In genomic region chr5:120643365-120644085, GRCm38 (mm10) we compare ENCODE assay signal across 12 mouse cellular contexts. TPM values are rescaled to one million over a fixed set of nuclear protein-coding genes. Genes with fewer than 3 reads are reported as not detected.
DNase-seq lines count a peak whose midpoint lies in the region; ATAC-seq and TF ChIP-seq lines count a peak whose summit lies in the region.
"Had no signal": no experiment of that assay in that cellular context is flagged by ENCODE, and none has a peak within 500 bp of the region (broad histone marks: within the 10 kb centered on the region; RNA-seq: fewer than 3 reads in every experiment).

No protein-coding gene starts in this region.

- H3K4me1 ChIP-seq in hindbrain, postnatal 0 days (ENCODE audit: insufficient read depth, low read length) = no peaks in the 10 kb centered on the region
- H3K4me1 ChIP-seq in hindbrain, embryonic 13.5 days (replicated peaks) = peaks cover 1% of the 10 kb centered on the region
- H3K4me1 ChIP-seq in G1E (ENCODE audit: insufficient read depth, low read depth, low read length) = peaks cover 49% of the 10 kb centered on the region

- no peak overlapping the region for H3K27ac ChIP-seq in hindbrain, postnatal 0 days
- no peak overlapping the region for H3K27ac ChIP-seq in hindbrain, embryonic 13.5 days
- H3K27ac ChIP-seq in layer of hippocampus, adult 2 months = no peak overlapping the region
- H3K27ac ChIP-seq: forebrain, embryonic 13.5 days; limb, embryonic 12.5 days; macrophage; stomach, embryonic 15.5 days had no signal

- no peaks in the 10 kb centered on the region for H3K9me3 ChIP-seq in hindbrain, postnatal 0 days (ENCODE audit: low read length)
- H3K9me3 ChIP-seq in hindbrain, embryonic 13.5 days = no peaks in the 10 kb centered on the region
- peaks cover 5% of the 10 kb centered on the region for H3K9me3 ChIP-seq in G1E (replicated peaks)
- H3K9me3 ChIP-seq: forebrain, embryonic 13.5 days; limb, embryonic 12.5 days; stomach, embryonic 15.5 days had no signal

- no peak overlapping the region for H3K4me3 ChIP-seq in hindbrain, postnatal 0 days (ENCODE audit: low read length)
- H3K4me3 ChIP-seq in hindbrain, embryonic 13.5 days = no peak overlapping the region
- peak overlapping the region; percentile 18; the same call in 1 of the 2 replicates for H3K4me3 ChIP-seq in G1E (ENCODE audit: low read depth, low read length)
- no peak overlapping the region for H3K4me3 ChIP-seq in layer of hippocampus, adult 2 months
- H3K4me3 ChIP-seq: forebrain, embryonic 13.5 days; limb, embryonic 12.5 days; stomach, embryonic 15.5 days had no signal

- no peak overlapping the region for H3K9ac ChIP-seq in hindbrain, postnatal 0 days (replicated peaks; ENCODE audit: low read length)
- no peak overlapping the region for H3K9ac ChIP-seq in hindbrain, embryonic 13.5 days
- H3K9ac ChIP-seq: forebrain, embryonic 13.5 days; limb, embryonic 12.5 days; stomach, embryonic 15.5 days had no signal

- no peak for ATAC-seq in hindbrain, postnatal 0 days
- ATAC-seq in hindbrain, embryonic 13.5 days (ENCODE audit: low FRiP score) = no peak
- no peak for ATAC-seq in G1E (ENCODE audit: extremely low read depth, insufficient number of reproducible peaks, low FRiP score, poor library complexity, severe bottlenecking)
- ATAC-seq: forebrain, embryonic 13.5 days had no signal

- WGBS in hindbrain, postnatal 0 days = 48% methylated on average over 14 of the region's 14 CpGs
- 74% methylated on average over 14 of the region's 14 CpGs for WGBS in hindbrain, embryonic 13.5 days

- no peak overlapping the region for H3K4me2 ChIP-seq in hindbrain, postnatal 0 days (ENCODE audit: low read depth, low read length)
- no peak overlapping the region for H3K4me2 ChIP-seq in hindbrain, embryonic 13.5 days
- H3K4me2 ChIP-seq: forebrain, embryonic 13.5 days; limb, embryonic 12.5 days; stomach, embryonic 15.5 days had no signal

- TF ChIP-seq POLR2A in brain, embryonic 14.5 days (IDR thresholded peaks at IDR 0.05; ENCODE audit: borderline replicate concordance, extremely low read depth, insufficient read depth, insufficient read length, poor library complexity, severe bottlenecking) = no peak

- no peaks in the 10 kb centered on the region for H3K36me3 ChIP-seq in hindbrain, postnatal 0 days (ENCODE audit: insufficient read depth, low read length)
- H3K36me3 ChIP-seq in hindbrain, embryonic 13.5 days = no peaks in the 10 kb centered on the region
- no peaks in the 10 kb centered on the region for H3K36me3 ChIP-seq in G1E (replicated peaks)
- H3K36me3 ChIP-seq: limb, embryonic 12.5 days; stomach, embryonic 15.5 days had no signal

- DNase-seq in hindbrain, postnatal 0 days (ENCODE audit: low spot score) = peak; percentile 55
- DNase-seq in G1E (ENCODE audit: low spot score) = no peak
- DNase-seq in brain, embryonic 14.5 days (ENCODE audit: low read depth) = peak; percentile 53
- peak; percentile 62 for DNase-seq in kidney, postnatal 10 days
- no peak for DNase-seq in embryo, embryonic 9.5 days (ENCODE audit: extremely low spot score)
- no peak for DNase-seq in layer of hippocampus, adult 2 months (ENCODE audit: low spot score in 2 of 2)
- DNase-seq in lung, postnatal 4 days = no peak

- no peaks in the 10 kb centered on the region for H3K27me3 ChIP-seq in hindbrain, postnatal 0 days (ENCODE audit: insufficient read depth, low read length)
- H3K27me3 ChIP-seq in hindbrain, embryonic 13.5 days = peaks cover 27% of the 10 kb centered on the region
- H3K27me3 ChIP-seq in G1E (ENCODE audit: insufficient read depth, low read length) = peaks cover 29% of the 10 kb centered on the region

- TF ChIP-seq CTCF in hindbrain, postnatal 0 days (IDR thresholded peaks at IDR 0.05; ENCODE audit: low read depth) = no peak
- no peak for TF ChIP-seq CTCF in G1E (IDR thresholded peaks at IDR 0.05; ENCODE audit: low read depth, low read length)
- no peak for TF ChIP-seq CTCF in brain, embryonic 14.5 days (IDR thresholded peaks at IDR 0.05; ENCODE audit: borderline replicate concordance, extremely low read depth, insufficient read depth, insufficient read length)
- no peak for TF ChIP-seq CTCF in layer of hippocampus, adult 2 months (conservative IDR thresholded peaks at IDR 0.05)

RNA-seq across cellular contexts. Expression of gene Rasal1, which starts 5.1 kb away (rescaled TPM):
- 3.9 and 8.2 TPM in 2 replicates for total RNA-seq in hindbrain, postnatal 0 days (2014; rRNA removed)
- polyA plus RNA-seq in hindbrain, postnatal 0 days (2015; fragmentation: Nextera tagmentation; extraction: Ambion mirVana) = 3.2 and 4.7 TPM in 2 replicates
- 0.14 TPM in 2 replicates for polyA plus RNA-seq in hindbrain, embryonic 13.5 days (2015; fragmentation: Nextera tagmentation; extraction: Ambion mirVana)
- total RNA-seq in G1E (2014; fragmentation: Nextera tagmentation) = 5.6 and 13.2 TPM in 2 replicates
- total RNA-seq in G1E (2017) = 1.4 and 1.7 TPM in 2 replicates
- polyA plus RNA-seq in G1E (2012) = 10.8 and 13.1 TPM in 2 replicates
- polyA plus RNA-seq in brain, embryonic 14.5 days (2012; rRNA removed) = 1.00 and 2.8 TPM in 2 replicates
- total RNA-seq in layer of hippocampus, adult 2 months (2021) = 10 to 100 TPM; 91.9 to 96.6 TPM
- polyA plus RNA-seq: macrophage had no signal

RNA-seq across cellular contexts. Expression of gene Cfap73, which starts 9.5 kb away (rescaled TPM):
- 0.21 and 0.79 TPM in 2 replicates for total RNA-seq in hindbrain, postnatal 0 days (2014; rRNA removed)
- polyA plus RNA-seq in hindbrain, postnatal 0 days (2015; fragmentation: Nextera tagmentation; extraction: Ambion mirVana) = 0.26 and 0.86 TPM in 2 replicates
- polyA plus RNA-seq in hindbrain, embryonic 13.5 days (2015; fragmentation: Nextera tagmentation; extraction: Ambion mirVana) = 0.28 and 0.49 TPM in 2 replicates
- total RNA-seq in G1E (2014; fragmentation: Nextera tagmentation) (not detected in 2 replicates), G1E (2017) (not detected in 2 replicates)
- polyA plus RNA-seq in G1E (2012) = not detected in 2 replicates
- 0.18 and 0.30 TPM in 2 replicates for polyA plus RNA-seq in brain, embryonic 14.5 days (2012; rRNA removed)
- under 1 TPM in 1 of 2 experiments, not detected in 1; 0.39 TPM for total RNA-seq in layer of hippocampus, adult 2 months (2021)
- polyA plus RNA-seq: forebrain, embryonic 13.5 days; limb, embryonic 12.5 days; macrophage; stomach, embryonic 15.5 days had no signal

RNA-seq across cellular contexts. Expression of gene Ddx54, which starts 31.0 kb away (rescaled TPM):
- 37.3 and 40.1 TPM in 2 replicates for total RNA-seq in hindbrain, postnatal 0 days (2014; rRNA removed)
- polyA plus RNA-seq in hindbrain, postnatal 0 days (2015; fragmentation: Nextera tagmentation; extraction: Ambion mirVana) = 30.8 and 31.9 TPM in 2 replicates
- polyA plus RNA-seq in hindbrain, embryonic 13.5 days (2015; fragmentation: Nextera tagmentation; extraction: Ambion mirVana) = 44.0 and 47.7 TPM in 2 replicates
- total RNA-seq in G1E (2014; fragmentation: Nextera tagmentation) (16.5 and 24.3 TPM in 2 replicates), G1E (2017) (31.5 and 34.7 TPM in 2 replicates)
- polyA plus RNA-seq in G1E (2012) = 103 and 110 TPM in 2 replicates
- polyA plus RNA-seq in brain, embryonic 14.5 days (2012; rRNA removed) = 42.7 and 49.7 TPM in 2 replicates
- 10 to 100 TPM; 36.8 to 37.2 TPM for total RNA-seq in layer of hippocampus, adult 2 months (2021)

RNA-seq across cellular contexts. Expression of gene Rita1, which starts 31.1 kb away (rescaled TPM):
- 38.0 and 38.6 TPM in 2 replicates for total RNA-seq in hindbrain, postnatal 0 days (2014; rRNA removed)
- polyA plus RNA-seq in hindbrain, postnatal 0 days (2015; fragmentation: Nextera tagmentation; extraction: Ambion mirVana) = 30.1 and 30.4 TPM in 2 replicates
- polyA plus RNA-seq in hindbrain, embryonic 13.5 days (2015; fragmentation: Nextera tagmentation; extraction: Ambion mirVana) = 26.2 TPM in 2 replicates
- total RNA-seq in G1E (2014; fragmentation: Nextera tagmentation) = 8.4 and 10.5 TPM in 2 replicates
- total RNA-seq in G1E (2017) = 9.5 and 13.7 TPM in 2 replicates
- 42.4 and 45.7 TPM in 2 replicates for polyA plus RNA-seq in G1E (2012)
- polyA plus RNA-seq in brain, embryonic 14.5 days (2012; rRNA removed) = 32.8 and 38.1 TPM in 2 replicates
- 10 to 100 TPM; 23.7 to 28.0 TPM for total RNA-seq in layer of hippocampus, adult 2 months (2021)

RNA-seq across cellular contexts. Expression of gene Iqcd, which starts 54.7 kb away (rescaled TPM):
- 0.63 and 1.9 TPM in 2 replicates for total RNA-seq in hindbrain, postnatal 0 days (2014; rRNA removed)
- 1.8 and 2.0 TPM in 2 replicates for polyA plus RNA-seq in hindbrain, postnatal 0 days (2015; fragmentation: Nextera tagmentation; extraction: Ambion mirVana)
- 2.4 and 2.6 TPM in 2 replicates for polyA plus RNA-seq in hindbrain, embryonic 13.5 days (2015; fragmentation: Nextera tagmentation; extraction: Ambion mirVana)
- not detected in 2 replicates for total RNA-seq in G1E (2014; fragmentation: Nextera tagmentation)
- total RNA-seq in G1E (2017) = 0.35 and 0.60 TPM in 2 replicates
- polyA plus RNA-seq in G1E (2012) = 1.2 and 1.5 TPM in 2 replicates
- polyA plus RNA-seq in brain, embryonic 14.5 days (2012; rRNA removed) = 2.3 and 3.5 TPM in 2 replicates
- 1 to 10 TPM in 1 of 2 experiments, under 1 TPM in 1; 1.00 to 1.2 TPM for total RNA-seq in layer of hippocampus, adult 2 months (2021)

Comparison
In these comparisons a context has a peak if more than half of its experiments do, and no peak if none do; other contexts are left out.
1. DNase-seq: peak in hindbrain, postnatal 0 days (single experiment), brain, embryonic 14.5 days (single experiment) and kidney, postnatal 10 days (single experiment); none in G1E (single experiment), embryo, embryonic 9.5 days (single experiment), layer of hippocampus, adult 2 months (0 of 2) and lung, postnatal 4 days (0 of 2).